Mouse (Mus musculus): ENCODE results near the gene Kif1b. TPM values are rescaled to one million over a fixed set of nuclear protein-coding genes. Genes with fewer than 3 reads are reported as not detected.
"Not testable (repeated sequence)": the region's sequence is repeated elsewhere in the genome, so short reads cannot be mapped to it uniquely, and the experiment has no call there.

Gene Kif1b
- total RNA-seq, 2 experiments from 2014 or later: 146 to 164 TPM

DNA sequence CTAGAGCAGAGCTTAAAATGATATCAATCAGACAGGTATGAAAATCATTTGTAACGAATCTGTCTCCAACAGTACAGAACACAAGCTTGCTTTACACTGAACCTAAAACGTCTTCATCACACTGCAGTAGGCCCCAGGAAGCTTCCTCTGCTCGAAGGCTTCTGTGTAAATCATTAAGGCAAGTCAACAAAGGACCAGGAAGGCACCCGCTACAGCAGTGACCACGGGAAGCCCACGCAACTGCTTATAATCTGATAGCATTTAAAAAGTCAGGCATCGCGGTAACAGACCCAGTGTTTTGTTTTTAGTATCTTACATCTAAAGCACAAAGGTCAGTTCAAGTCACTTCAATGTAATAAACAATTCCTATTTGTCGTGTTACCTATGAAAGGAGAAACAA is 73.6 kb downstream of the Kif1b start:
- DNase-seq: peak; percentile 29 to 31
- intact Hi-C loops (cut with DNase I): no loop called here

DNA sequence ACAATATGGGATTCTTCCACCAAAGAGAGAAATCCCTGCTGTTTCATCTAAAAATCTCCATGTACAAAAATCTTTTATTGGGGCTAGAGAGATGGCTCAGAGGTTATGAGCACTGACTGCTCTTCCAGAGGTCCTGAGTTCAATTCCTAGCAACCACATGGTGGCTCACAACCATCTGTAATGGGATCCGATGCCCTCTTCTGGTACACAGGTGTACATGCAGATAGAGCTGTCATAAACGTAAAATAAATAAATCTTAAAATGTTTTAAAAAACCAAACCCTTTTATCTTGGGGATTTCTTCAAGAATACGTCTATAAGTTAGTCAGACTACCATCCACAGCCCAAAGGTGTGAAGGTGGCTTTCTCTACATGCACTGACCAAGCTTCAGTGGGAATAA is 78.8 kb downstream of the Kif1b start:
- DNase-seq; intact Hi-C loops (cut with DNase I): not testable (repeated sequence)

DNA sequence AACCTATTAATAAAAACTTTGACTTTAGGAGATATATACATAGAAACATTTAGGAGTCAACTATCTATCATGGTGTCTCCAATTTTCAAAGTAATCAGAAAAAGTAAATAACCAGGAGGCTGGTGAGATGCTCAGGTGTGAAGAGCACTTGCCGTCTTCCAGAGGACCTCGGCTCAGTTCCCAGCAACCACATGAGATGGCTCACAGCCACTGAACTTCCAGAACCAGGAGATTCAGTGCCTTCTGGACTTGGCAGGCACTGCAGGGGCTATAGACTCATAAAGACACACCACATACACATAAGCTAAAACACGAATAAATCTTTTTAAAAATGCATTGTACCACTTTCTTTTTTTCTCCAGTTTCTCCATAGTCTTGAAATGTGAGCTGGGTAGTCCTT is 79.2 kb downstream of the Kif1b start:
- intact Hi-C loops (cut with DNase I): no loop called here
- DNase-seq: no peak

DNA sequence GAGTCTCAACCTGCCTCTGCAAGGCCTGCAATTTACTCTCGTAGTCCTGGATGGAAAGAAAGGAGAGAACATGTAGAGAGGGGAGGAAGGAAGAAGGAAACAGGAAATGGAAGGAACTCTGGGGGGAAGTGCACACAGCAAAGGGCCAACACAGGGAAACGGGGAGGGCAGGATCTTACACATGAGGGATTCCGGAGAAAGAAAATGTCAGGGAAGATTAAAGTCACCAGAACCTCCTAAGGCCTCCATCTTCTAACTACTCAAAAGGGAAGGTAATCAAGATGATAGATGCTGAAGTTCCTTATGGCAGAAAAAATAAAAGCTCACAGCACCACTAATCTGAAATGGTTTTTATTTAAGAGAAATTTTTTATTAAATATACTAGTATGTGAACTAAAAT is 81.2 kb downstream of the Kif1b start:
- DNase-seq: no peak
- intact Hi-C loops (cut with DNase I): no loop called here

DNA sequence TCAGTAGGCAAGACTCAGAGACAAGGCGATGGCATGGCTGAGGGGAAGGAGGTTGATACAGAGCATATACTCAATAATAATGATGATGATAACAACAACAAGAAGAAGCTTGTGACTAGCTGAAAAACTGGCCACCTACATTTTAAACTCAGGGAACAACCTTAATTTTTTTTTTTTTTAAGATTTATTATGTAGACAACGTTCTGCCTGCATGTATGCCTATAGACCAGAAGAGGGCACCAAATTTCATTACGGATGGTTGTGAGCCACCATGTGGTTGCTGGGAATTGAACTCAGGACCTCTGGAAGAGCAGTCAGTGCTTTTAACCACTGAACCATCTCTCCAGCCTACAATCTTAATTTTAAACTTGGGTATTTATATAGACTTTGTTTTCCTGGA is 84.0 kb downstream of the Kif1b start:
- intact Hi-C loops (cut with DNase I): no loop called here
- no peak for DNase-seq

DNA sequence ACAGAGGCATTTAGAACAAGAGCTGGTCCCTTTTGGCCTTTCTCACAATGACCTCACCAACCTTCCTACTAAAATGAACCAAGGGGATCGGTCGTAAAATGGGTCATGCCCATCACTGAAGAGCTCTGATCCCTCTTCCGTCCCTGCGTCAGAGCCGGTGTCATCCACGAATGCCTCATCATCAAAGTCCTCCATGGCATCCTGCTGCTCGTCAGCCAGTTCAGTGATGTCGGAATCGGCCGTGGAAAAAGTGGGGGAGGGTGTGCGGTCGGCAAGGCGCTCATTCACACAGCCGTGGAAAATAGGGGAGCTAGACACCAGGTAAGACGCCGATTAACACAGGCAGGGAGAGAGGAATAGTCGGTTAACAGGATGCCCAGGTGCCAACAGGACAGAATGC is 87.0 kb downstream of the Kif1b start:
- DNase-seq: no peak
- intact Hi-C loops (cut with DNase I): no loop called here

DNA sequence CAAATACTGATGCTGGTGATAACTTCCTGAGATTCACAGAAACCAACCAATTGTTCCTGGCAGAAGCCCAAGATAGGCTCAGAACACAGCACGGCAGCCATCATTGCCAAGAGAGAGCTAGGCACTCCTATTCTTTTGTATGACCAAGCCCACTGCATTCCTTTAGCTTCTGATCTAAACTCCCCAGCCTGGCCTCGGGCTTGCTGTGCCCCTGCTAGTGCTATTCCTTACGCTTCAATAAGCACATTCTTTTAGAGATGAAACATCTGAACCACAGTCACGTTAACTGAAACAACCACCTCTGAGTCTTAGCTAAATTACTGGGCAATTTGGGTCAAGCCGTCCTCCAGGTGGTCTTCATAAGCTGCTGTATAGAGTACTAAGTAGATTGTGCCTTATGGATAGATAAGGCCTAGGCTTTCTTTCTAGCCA is 87.4 kb downstream of the Kif1b start:
- no peak for DNase-seq
- intact Hi-C loops (cut with DNase I): no loop called here

DNA sequence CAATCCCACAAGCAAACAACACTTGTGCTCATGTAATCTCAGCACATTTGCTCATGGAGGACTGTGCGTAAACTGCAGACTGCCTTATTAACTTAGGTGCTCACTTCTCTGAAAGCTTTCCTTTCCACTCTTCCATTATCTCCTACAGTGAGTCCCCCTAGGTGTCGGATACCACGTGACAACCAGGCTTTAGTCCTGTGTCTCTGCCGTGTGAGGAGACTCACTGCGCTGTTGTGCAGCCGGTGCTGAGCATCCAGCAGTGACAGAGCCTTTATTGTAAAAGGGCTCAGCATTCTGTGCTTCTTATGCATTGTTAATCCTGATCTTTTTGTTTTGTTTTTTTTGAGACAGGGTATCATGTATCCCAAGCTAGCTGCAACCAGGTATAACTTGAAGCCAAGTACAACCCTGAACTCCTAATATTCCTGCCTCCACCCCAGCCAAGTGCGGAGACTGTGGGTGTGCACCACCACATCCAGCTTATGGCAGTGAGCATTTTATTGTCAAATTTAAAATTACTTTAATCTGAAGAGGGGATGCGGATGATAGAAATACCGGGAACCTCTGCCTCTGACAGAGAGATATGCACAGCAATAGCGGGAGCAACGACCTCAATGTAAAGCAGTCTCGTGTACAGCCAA is 88.0 kb downstream of the Kif1b start:
- no peak for DNase-seq
- intact Hi-C loops (cut with DNase I): no loop called here

DNA sequence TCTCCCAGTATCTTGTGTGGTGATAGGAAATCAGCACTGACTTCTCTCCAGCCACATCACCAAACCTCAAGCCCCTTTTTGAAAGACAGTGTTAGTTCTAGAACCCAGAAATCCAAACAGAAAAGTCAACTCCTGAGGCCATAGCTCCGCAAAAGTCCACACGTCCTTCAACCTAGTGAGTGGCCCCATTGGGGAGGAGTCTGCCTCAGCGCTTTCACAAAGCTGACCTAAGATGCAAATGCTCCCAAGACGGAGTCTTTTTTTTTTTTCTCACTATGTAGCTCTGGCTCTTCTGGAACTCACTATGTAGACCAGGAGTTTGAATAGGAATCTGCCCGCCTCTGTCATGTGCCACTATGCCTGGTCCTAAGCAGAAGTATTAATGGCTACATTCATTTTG is 89.0 kb downstream of the Kif1b start:
- intact Hi-C loops (cut with DNase I): no loop called here
- DNase-seq: no peak

DNA sequence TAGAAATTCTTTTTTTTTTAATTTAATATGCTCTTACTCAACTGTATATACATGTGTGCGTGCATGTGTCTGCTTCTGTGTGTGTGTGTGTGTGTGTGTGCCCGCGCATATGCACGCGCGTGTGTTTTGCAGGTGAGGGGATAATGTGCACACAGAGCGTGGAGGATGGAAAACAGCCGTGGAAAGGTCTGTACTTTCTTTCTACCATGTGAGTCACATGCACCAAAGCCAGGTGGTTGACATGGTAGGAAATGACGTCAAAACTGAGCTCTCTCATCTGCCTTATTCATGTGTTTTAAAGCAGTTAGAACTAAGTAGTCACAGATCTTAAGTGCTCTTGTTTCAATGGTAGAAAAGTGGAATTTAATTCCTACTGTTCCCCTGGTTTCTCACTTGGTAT is 91.5 kb downstream of the Kif1b start:
- intact Hi-C loops (cut with DNase I): no loop called here
- DNase-seq: no peak

DNA sequence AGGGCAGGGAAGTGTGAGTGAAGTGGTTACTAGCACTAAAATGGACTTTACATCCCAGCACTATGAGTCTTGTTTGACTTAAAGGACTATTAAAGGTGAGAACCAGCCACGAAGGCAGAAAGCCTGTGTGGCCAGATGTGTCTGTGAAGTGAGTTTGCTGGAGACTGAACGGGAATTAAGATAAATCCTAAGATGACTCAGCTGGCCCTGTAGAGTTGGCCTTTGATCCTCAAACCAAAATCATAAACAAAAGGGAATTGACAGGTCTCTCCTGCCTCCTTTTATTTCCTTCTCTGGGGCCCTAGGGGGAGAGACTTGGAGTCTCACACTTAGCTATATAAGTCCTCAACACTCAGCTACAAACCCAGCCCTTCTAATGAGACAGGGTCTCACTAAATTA is 92.1 kb downstream of the Kif1b start:
- DNase-seq: no peak
- intact Hi-C loops (cut with DNase I): no loop called here

DNA sequence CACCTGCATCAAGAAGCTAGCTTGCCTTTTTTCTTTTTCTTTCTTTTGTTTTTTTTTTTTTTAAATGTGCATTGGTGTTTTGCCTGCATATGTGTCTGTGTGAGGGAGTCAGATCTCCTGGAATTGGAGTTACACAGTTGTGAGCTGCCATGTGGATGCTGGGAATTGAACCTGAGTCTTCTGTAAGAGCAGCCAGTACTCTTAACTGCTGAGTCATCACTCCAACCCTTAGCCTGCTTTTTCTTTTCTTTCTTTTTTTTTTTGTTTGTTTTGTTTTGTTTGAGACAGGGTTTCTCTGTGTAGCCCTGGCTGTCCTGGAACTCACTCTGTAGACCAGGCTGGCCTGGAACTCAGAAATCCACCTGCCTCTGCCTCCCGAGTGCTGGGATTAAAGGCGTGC is 93.0 kb downstream of the Kif1b start:
- DNase-seq; intact Hi-C loops (cut with DNase I): not testable (repeated sequence)

DNA sequence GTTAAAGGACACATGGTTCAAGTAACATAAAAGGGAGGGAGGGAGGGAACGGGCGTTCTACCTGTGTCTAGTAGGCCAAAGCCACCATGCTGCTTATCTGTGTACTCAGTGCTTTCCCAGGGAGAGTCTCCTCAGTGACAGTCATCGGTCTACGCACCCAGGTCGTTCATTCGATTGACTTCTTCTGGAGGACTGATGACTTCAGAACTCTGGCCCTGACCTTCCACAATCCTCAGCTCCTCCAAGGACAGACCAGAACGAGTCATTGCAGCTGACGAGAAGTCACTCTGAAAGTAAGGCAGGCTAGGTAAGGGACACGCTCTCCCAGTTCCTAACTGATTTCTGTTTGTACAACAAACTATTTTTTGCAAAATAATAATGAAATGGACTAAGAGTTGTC is 94.0 kb downstream of the Kif1b start:
- intact Hi-C loops (cut with DNase I): no loop called here
- DNase-seq: no peak

DNA sequence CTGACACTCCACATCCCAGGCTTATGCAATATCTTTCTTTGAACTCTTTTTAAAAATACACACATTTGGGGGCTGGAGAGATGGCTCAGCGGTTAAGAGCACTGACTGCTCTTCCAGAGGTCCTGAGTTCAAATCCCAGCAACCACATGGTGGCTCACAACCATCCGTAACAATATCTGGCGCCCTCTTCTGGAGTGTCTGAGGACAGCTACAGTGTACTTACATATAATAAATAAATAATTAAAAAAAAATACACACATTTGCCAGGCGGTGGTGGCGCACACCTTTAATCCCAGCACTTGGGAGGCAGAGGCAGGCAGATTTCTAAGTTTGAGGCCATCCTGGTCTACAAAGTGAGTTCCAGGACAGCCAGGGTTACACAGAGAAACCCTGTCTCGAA is 96.1 kb downstream of the Kif1b start:
- intact Hi-C loops (cut with DNase I): not testable (repeated sequence)
- DNase-seq: peak in 1 of 2 experiments; percentile 30

DNA sequence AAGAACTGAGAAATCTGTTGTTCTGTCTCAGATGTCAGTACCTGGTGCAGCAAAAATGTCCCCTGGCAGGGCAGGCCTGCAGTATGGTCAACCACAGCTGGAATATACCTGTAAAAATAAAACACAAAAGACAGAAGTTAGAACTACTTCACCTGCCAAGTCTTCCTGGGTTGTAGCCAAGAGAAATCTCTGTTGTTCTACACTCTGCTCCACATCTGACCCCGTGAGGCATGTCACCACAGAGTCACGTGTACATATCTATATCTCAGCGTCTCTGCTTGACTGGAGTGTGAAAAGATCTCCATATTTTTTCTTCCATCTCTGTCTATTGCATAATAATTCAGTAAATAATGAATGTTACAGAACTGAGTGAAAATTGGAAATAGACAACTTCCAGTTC is 105.0 kb downstream of the Kif1b start:
- intact Hi-C loops (cut with DNase I): no loop called here
- peak in 1 of 2 experiments; percentile 10 for DNase-seq

DNA sequence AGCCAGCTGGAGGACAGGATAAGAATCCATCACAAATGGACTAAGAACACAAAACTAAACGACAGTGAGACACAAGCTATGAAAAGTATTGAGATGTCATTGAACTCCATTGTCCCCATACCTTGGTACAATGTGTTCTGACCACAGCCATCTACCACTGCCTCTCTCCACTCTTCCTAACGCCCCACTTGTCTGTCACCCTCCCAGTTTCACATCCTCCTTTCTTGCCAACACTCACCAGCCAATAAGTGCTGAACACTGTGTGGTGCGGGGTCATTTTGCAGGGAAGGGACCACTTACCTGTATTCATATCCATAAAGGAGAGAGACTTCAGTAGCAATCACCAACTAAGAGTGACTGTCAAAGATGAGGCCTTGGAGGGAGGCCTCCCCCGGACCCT is 106.4 kb downstream of the Kif1b start:
- intact Hi-C loops (cut with DNase I): no loop called here
- no peak for DNase-seq

DNA sequence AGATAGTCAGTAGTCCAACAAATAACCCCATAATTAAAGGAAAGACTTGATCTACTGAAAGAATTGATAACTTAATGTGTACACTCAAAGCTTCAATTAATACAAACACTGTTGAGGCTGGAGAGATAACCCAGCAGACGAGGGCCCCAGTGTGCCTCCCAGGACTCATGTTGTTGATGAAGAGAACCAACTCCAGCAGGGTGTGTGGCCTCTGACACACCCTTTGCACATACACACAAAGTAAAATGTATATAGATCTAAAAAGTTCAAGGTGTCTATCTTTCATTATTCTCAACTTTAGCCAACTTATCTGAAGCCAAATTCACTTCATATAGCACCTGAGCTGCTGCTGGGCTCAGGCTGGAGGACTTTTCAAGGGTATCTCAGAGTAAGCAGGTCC is 110.3 kb downstream of the Kif1b start:
- no peak for DNase-seq

DNA sequence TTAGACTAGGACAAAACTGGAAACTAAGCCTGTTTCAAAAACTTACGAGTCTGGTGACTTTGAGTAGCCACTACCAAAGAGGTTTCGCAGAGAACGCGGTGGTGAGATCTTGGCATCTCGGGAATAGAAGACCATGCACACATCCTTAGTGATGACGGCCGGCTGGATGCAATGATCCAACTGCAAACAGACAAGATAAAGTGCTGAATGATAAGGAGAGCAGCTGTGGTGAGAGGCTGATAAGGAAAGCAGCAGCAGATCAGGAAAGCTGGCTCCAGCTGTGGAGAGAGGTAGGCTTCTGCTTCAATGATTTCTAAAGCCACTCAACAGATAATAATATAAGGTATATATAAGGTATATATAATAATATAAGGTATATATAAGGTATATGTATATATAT is 116.4 kb downstream of the Kif1b start:
- DNase-seq: no peak
- intact Hi-C loops (cut with DNase I): no loop called here

More for the DNA sequence above, 110.3 kb downstream of the Kif1b start:
- intact Hi-C loops (cut with DNase I): no loop called here

DNA sequence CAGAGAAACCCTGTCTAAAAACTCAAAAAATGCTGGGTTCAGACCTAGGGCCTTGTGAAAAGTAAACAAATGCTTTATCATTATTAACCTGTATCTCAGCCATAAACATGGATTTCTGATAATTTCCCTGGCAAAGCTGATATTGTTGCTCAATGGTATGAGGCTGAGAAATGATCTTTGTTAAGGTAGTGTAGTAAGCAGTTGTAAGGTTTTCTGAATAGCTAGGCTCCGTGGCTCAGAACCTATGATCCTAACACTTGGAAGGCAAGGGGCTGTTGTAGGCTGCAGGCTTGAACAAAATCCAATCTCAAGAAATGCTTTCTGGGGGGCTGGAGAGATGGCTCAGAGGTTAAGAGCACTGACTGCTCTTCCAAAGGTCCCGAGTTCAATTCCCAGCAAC is 118.9 kb downstream of the Kif1b start:
- intact Hi-C loops (cut with DNase I): no loop called here
- no peak for DNase-seq

DNA sequence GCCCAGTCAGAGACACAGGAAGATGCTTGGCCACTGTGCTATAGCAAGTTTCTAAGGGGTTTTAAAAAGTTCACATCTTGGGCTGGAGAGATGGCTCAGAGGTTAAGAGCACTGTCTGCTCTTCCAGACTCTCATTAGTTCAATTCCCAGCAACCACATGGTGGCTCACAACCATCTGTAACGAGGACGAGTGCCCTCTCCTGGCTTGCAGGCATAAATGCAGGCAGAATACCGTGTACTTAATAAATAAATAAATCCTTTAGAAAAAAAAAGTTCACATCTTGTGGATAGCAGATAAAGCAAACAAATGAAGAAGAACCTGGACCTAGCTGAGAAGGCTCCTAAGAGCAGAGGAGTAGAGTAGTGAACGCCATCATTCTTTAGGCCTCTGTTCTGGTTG is 124.7 kb downstream of the Kif1b start:
- intact Hi-C loops (cut with DNase I): no loop called here
- DNase-seq: peak; percentile 20 to 37

DNA sequence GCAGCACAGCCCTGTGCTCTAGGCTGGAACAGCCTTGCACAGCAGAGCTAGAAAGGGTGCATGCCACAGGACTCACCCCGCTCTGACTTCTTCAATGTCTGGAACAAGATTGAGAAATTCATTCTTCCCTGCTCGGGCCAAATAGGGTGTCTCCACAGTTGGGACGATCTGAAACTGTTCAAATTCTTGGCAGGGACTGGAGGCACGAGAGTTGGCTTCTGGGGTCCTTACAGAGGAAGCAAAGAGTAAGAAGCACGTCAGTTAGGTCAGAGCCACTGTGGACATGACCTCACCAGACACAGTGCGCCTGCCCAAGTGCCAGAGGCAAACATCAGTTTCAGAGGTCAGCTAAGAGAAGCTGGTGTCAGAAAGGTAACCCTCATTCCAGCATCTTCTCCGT is 125.3 kb downstream of the Kif1b start:
- peak; percentile 35 to 40 for DNase-seq
- intact Hi-C loops (cut with DNase I): no loop called here

DNA sequence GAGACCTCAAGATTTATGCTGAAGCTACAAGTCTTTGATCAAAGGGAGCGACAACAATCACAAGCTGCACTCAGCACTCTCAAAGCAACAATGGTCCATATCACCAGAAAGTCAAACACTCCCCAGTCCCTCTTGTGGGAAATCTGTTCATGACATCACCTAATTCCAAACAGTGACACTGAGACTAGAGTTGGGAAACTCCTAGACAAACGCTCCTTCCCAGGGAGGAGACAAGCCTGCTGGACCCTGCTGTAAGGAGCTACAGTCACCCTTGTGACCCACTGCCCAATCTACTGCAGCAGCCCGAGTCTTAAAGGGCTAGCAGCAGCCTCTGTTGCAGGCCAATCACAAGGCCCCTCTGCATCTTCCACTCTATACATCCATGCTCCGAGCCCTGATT is 127.9 kb downstream of the Kif1b start:
- intact Hi-C loops (cut with DNase I): no loop called here
- peak in 1 of 2 experiments; percentile 21 for DNase-seq

DNA sequence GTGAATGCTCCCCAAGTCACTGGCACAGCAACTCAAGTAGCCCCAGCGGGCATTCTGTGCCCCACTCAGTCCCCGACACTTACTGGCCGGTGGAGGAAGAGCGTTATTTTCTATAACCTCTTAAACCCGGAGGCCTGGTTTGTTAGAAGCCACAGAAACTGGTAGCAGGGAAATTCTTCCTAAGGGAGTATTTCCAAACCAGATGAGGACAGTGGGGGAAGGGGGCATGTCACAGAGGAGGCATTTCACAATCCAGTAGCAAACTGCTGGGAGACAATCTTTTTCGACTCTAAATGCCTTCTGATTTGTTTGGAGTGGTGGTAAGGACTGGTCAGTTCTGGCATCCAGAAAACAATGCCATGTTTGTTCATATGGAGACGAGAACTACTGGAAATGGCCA is 128.3 kb downstream of the Kif1b start:
- intact Hi-C loops (cut with DNase I): no loop called here
- DNase-seq: no peak
